Mouse (Mus musculus) erythroblast, embryonic 14.5 days (primary cell): Measurements from ENCODE around the gene Tspan18.

ENCODE experiments used
- GATA1 ChIP-seq: IDR thresholded peaks from 2 replicates; pipeline ENCODE4 v1.6.1; 2012; ENCODE audit warnings: low read length, inconsistent platforms, mixed read lengths
- TAL1 ChIP-seq: IDR thresholded peaks from 3 replicates; pipeline ENCODE4 v1.6.1; 2012; ENCODE audit warnings: low read length, inconsistent platforms, mixed read lengths

- TF ChIP-seq GATA1 = no peak
- TF ChIP-seq TAL1 = no peak
These were observed 77.4 kb downstream of the Tspan18 start for GRCm38 (mm10) chr2:93256735-93257405.
